Mouse (Mus musculus) spleen, adult 2 months (tissue): ENCODE results near the gene Rab1b.

ENCODE experiments used
- CTCF ChIP-seq: fragments of 200-500 bp; IDR thresholded peaks from 2 replicates; pipeline ENCODE4 v1.5.1; 2011; ENCODE audit warnings: mild to moderate bottlenecking, inconsistent platforms; ENCODE audit not compliant: insufficient read depth, insufficient read length, insufficient replicate concordance; ENCODE audit errors: extremely low read depth
- POLR2A ChIP-seq: fragments of 200-500 bp; IDR thresholded peaks from 2 replicates; pipeline ENCODE4 v1.6.1; 2011; ENCODE audit warnings: low read depth, low read length, inconsistent platforms

DNA sequence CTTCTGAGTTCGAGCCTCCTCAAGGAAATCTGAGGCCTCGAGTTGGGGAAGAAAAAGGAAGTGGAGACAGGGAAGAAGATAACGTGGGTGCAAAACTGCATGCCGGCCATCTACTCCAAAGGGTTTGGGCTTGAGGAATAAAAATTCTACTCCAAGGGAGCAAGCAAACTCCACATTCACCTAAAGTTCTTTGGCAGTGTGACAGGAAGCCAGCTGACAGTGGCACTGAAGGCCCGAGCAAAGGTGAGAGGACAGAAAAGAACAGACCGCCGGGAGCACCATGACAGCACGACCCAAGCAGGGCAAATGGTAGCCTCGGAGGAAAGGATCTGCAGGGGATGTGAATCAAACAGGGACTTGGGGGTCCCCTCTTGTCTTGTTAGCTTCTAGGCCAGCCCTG, 798 bp downstream of the Rab1b start:
- TF ChIP-seq POLR2A (no peak), CTCF (no peak)
